Mouse (Mus musculus) myocyte (in vitro differentiated cells): ENCODE data around the gene Smtn.

Experiments used
- E2F4 ChIP-seq: IDR thresholded peaks from one replicate; pipeline ENCODE4 v1.6.1; 2011; ENCODE audit warnings: mild to moderate bottlenecking, control low read depth, moderate library complexity; ENCODE audit not compliant: insufficient read depth
- MAX ChIP-seq: IDR thresholded peaks from one replicate; pipeline ENCODE4 v1.6.1; 2011; ENCODE audit warnings: low read depth, mild to moderate bottlenecking, control low read depth
- MYOD1 ChIP-seq, 3 experiments: IDR thresholded peaks; one replicate each; pipeline ENCODE4 v1.6.1; 2011; ENCODE audit warnings: control low read depth in 2 of 3, low read depth in 2 of 3, mild to moderate bottlenecking in 2 of 3, moderate library complexity in 1 of 3; ENCODE audit not compliant: insufficient read length in 2 of 3, control insufficient read depth in 1 of 3
- POLR2A ChIP-seq: IDR thresholded peaks from one replicate; pipeline ENCODE4 v1.6.1; 2011; ENCODE audit warnings: low read depth, mild to moderate bottlenecking, control low read depth, moderate library complexity; ENCODE audit not compliant: insufficient read length
- SRF ChIP-seq: IDR thresholded peaks from one replicate; pipeline ENCODE4 v1.6.1; 2011; ENCODE audit warnings: low read depth; ENCODE audit not compliant: control insufficient read depth, insufficient read length
- TCF12 ChIP-seq: IDR thresholded peaks from one replicate; pipeline ENCODE4 v1.6.1; 2011; ENCODE audit warnings: mild to moderate bottlenecking, control low read depth; ENCODE audit not compliant: poor library complexity, insufficient read depth, severe bottlenecking

- TF ChIP-seq TCF12, result no peak
- no peak for TF ChIP-seq POLR2A
- no peak for TF ChIP-seq E2F4
- TF ChIP-seq SRF, result no peak
- TF ChIP-seq MAX, result no peak
- TF ChIP-seq MYOD1 (IDR thresholded peaks at IDR 0.05; ENCODE audit: control insufficient read depth in 1 of 3, insufficient read length in 2 of 3, low read depth in 2 of 3), result no peak
Measured at GRCm38 (mm10) chr11:3563853-3564252, 23.4 kb upstream of the Smtn start.
